Mouse (Mus musculus): ENCODE results near the gene Itpr1.

The Itpr1 gene

GRCm38 (mm10) chr6:108523956-108524616 lies 311.2 kb downstream of the Itpr1 start:
- no peak for DNase-seq

DNA sequence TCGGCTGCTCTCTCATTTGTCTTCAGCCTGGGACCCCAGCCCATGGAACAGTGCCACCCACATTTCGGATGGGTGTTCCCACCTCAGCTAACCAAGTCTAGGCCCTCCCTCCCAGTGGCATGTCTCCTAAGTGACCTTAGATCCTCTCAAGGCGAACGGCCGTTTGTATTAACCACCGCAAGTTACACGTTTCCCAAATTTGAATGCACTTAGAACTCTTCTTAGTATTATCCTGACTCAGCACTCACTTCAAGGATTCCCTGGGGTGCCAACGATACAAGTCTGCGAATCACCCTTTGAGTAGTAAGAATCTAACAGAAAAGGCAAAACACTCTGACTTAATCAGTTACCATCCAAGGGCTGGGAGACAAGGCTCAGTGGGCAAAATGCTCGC lies 311.7 kb downstream of the Itpr1 start:
- no peak for DNase-seq

- no peak for DNase-seq
These were observed 314.7 kb downstream of the Itpr1 start for GRCm38 (mm10) chr6:108527560-108527959.

GRCm38 (mm10) chr6:108527993-108528392 lies 315.1 kb downstream of the Itpr1 start:
- no peak for DNase-seq

DNA sequence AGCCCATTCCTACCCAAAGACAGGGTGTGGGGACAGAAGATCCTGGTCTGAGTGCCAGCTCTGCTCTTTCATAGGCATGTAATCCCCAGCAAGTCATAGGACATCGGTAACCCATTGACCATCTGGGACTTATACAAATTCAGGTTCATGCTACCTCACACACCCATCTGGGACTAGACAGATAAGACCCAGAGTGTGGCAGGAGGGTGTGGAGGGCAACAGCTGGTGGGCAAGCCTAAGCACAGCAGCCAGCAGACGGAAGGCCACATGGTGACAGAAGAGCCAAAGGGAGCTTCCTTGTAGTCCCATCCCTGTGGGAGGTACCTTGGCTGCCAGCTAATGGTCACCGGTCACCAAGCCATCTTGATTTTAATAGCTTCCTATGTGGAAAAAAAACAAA lies 316.3 kb downstream of the Itpr1 start:
- DNase-seq: no peak

DNA sequence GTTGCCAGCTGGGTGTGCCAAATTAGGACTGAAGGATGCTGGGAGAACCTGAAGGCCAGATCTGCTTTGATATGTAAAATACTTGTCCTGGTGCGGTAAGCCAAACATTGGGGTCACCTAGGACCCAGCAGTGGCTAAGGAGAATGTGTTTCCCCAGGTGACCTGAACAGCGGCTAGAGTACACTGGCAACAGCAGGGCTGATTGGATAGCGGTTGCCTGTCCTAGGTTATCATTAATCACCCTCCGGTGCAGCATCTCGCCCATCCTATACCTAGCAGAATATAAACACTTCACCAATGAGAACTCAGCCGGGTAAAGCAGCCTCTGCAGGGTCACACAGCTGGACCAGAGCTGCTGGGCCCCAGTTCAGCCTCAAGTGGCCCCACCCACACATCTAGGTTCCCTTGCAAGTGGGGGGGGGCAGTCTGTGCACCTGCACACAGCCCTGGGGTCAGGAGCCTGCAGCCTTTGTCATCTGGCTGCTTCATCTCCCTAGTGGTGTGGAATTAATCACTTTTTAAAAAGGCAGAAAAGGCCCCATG lies 318.0 kb downstream of the Itpr1 start:
- no peak for DNase-seq

GRCm38 (mm10) chr6:108531324-108532311 lies 318.7 kb downstream of the Itpr1 start:
- no peak for DNase-seq

DNA sequence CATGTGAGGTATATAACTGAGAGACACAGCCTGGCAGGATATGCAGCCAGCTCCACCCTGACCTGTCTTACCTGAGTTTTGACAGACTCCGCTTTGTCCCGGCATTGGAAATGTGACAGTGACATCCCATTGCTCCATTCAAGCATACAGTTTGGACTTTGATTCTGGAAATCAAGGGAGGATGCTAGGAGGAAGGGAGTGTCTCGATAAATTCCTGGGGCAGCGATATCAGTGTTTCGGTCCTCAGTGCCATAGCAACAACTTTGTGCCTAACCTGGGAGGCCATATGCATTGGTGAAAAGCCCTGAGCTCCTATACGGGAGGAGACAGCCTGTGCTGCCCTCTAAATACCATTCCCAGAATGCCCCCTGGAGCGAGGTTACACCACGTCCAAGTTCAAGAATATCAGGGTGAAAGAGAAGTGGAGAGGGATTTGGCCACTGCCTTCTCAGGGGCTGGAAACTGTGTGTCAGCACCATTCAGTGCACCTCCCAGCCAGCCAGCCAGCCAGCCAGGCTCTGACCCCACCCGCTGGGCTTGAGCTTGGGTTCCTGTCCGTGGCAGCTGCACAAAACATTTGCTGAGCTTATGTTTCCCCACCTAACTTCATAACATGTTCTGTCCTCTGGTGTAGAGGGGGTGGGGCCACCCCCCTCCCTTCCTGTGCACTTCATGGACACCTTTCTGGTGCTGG lies 319.7 kb downstream of the Itpr1 start:
- DNase-seq: no peak

DNA sequence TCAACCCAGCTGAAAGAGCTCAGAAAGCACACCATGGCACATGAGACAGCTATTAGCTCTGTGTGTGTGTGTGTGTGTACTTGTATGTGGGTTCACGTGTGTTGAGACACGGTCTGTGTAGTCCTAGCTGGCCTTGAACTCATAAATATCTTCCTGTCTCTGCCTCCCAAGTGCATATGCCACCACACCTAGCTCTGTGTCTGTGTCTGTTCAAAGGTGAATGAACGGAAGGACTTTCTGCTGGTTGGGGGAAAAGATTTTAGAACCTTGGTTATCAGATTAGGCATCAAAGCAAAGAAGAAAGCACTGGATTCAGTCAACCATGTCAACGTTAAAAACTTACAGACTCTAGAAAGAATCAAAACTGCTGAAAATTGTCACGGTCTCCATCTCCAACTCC lies 321.2 kb downstream of the Itpr1 start:
- DNase-seq: no peak

GRCm38 (mm10) chr6:108534596-108534995 lies 321.7 kb downstream of the Itpr1 start:
- DNase-seq: no peak

DNA sequence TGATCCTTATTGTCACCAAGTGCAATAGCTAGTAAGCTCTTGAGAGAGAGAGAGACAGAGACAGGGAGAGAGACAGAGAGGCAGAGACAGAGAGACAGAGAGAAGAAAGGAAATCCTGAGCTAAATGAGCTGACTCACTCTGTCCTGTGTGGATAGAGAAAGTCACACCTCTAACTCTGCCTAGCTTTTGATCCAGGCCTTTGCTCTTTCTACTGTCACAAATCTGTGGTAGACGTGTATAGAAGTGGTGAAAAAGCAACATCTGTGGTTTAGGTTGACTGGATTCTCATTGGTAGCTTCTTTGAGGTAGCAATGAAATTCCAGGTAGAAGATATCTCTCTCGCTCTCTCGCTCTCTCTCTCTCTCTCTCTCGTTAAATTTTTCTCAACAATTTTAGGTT lies 322.4 kb downstream of the Itpr1 start:
- DNase-seq: no peak

DNA sequence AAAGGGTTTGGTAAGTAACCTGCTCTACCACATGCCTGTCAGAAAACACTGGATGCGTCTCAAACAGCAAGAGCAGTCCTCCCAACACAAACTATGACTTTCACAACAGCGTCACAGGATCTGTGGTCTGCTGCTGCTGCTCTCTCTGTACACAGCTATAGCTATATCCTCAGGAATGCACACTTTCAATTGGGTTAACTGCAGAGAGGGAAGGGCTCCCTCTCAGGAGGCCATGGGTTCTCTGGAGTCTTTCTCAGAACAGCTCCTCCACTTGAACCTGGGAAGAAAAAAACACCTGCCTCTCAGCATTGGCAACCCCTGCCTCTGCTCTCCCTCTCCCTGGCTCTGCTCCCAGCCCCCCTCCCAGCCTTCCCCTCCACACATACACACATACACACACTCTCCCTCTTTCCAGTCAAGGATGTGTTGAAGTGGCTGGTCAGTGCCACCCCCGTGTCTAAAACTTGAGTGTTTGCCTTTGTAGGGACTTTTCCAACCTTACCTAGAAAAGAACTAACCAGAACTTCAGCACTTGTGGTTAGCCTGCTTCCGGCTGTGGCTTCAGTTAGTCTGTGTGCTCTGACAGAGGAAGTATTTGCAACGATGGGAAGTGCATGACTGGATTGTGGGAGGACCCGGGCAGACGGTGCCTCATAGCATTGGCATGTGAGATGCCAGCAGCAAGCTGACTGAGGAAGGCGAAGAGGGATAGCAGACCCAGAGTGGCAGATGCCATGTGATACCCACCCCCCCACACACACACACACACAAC lies 323.8 kb downstream of the Itpr1 start:
- DNase-seq: no peak

GRCm38 (mm10) chr6:108538406-108538805 lies 325.5 kb downstream of the Itpr1 start:
- no peak for DNase-seq

GRCm38 (mm10) chr6:108540441-108540840 lies 327.5 kb downstream of the Itpr1 start:
- no peak for DNase-seq

DNA sequence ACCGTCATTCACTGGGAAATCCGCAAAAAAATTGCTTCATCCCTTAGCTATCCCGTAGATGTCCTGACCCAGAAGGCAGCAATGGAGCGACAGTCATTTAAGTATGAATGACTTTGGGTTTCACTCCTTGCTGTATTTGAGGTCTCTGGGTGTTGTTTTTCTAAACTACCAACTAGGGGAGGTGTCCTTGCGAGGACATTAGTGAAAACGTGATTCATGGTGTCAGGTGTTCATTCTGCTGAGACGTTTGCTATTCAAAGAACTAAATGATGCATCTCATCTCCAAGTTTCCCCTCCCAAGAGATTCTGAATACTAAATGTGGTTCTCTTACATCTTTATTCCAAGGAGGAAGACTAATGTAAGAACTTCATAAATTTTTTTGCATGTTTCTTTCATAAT lies 332.0 kb downstream of the Itpr1 start:
- no peak for DNase-seq

DNA sequence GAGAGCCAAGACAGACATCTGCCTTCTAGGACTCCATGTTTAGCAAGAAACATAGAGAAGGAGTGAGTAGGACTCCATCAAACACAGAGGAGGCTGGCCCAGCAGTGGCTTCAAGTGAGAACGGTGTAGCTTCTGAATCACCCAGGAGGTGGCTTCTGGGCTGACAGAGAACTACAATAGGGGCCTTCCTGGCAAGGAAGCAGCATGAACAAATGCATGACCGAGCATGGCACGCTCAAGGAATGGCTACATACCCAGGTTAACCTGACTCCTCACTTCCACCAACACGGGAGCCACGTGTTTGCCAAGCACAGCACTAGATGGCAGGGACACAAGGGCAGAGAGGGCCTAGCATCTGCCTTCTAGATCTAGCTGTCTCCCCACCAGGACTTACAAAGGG lies 332.6 kb downstream of the Itpr1 start:
- no peak for DNase-seq

DNA sequence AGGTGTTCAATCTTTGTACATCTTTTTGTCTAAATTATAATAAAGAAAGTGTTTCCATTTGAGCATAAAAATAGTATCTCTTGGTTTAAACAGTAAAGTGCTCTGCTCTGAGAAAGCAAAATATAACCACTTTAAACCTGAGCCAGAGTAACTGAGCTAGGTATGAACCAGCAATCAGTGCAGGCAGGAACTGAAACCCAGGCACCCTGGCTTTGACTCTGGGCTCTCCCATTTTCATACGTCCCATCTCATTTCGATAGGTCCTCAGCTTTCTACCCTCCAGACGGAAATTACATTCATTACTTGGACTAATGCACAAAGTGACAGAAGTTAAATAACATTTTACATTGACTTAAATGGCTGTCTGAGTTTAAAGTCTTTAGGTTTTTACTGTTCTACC lies 335.5 kb downstream of the Itpr1 start:
- DNase-seq: no peak

- DNase-seq: no peak
These were observed 336.6 kb downstream of the Itpr1 start for GRCm38 (mm10) chr6:108549495-108549935.

GRCm38 (mm10) chr6:108551725-108552620 lies 339.1 kb downstream of the Itpr1 start:
- no peak for DNase-seq

- no peak for DNase-seq
These were observed 340.1 kb downstream of the Itpr1 start for GRCm38 (mm10) chr6:108553013-108553412.

GRCm38 (mm10) chr6:108553536-108553935 lies 340.6 kb downstream of the Itpr1 start:
- no peak for DNase-seq
